Mouse (Mus musculus): ENCODE data around the gene Gpr165. TPM values are rescaled to one million over a fixed set of nuclear protein-coding genes. Genes with fewer than 3 reads are reported as not detected.

Gene Gpr165
- polyA plus RNA-seq (2014; fragmentation: Illumina TruSeq; extraction: RNeasy Lipid Tissue Mini Kit (QIAGEN cat#74804)), result 19.0 TPM

GRCm38 (mm10) chrX:96712907-96713774 lies at the start of gene Gpr165:
Gpr165 (plus strand) TSS chrX:96713441.

Measured in ovary, adult 10 weeks (tissue).